Comparison of ENCODE assay signal across 8 mouse cellular contexts in the genomic region with DNA sequence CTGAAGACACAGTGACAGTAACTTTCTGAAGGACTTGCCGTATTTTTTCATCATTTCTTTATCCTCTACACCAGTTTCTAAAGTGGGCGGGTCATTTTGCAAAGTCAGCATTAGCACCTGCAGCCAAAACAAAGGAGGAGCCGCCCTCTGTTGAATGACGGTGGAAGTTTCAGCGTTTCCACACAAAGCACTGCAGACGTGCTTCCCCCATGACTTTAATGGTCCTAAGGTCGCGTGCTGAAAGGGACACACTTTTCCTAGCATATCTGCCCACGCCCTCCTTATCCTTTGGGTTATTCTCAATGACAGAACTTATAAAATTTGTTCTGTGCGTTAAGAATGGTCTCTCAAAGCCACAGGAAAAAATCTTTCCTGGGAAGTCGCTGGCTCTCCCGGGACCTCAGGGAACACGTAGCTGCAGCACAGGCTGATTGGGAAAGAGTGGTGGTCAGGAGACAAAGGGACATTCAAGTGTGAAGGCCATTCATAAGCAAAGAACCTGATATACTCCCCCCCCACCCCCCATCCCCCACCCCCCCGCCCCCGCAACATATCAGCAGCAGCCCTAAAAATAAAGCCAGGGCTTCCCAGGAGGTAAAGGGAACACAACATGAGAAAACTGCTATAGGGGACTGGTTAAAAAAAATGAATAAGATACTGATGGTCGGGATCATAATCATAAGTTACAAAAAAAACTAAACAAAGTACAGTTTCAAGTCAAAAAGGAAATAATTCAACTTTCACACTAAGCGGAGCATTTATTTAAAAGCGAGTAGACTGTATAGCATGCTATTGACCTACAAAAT.
A peak's percentile ranks its signal among the peaks of the same experiment; 100 is the strongest.
DNase-seq lines count a peak whose midpoint lies in the region.

No protein-coding gene starts in this region.

- no peaks in the 10 kb centered on the region for H3K27me3 ChIP-seq in heart, embryonic 10.5 days (ENCODE audit: insufficient read depth, poor library complexity, severe bottlenecking)

- peak overlapping the region; percentile 28 for H3K4me3 ChIP-seq in heart, embryonic 10.5 days

- H3K27ac ChIP-seq in heart, embryonic 10.5 days: peak overlapping the region; percentile 79

- H3K36me3 ChIP-seq in heart, embryonic 10.5 days: no peaks in the 10 kb centered on the region

- no peak for DNase-seq in heart, embryonic 10.5 days (ENCODE audit: low spot score)
- DNase-seq in heart, postnatal 14 days: no peak
- peak; percentile 69 for DNase-seq in embryo, embryonic 10.5 days (ENCODE audit: low spot score)
- DNase-seq in induced T-regulatory cell, adult 2 months (ENCODE audit: low read depth): peak; percentile 38
- peak; percentile 36 for DNase-seq in naive thymus-derived CD4-positive, alpha-beta T cell, adult 2 months (ENCODE audit: low read depth)
- DNase-seq in cerebellum, adult 8-10 months: no peak
- no peak for DNase-seq in urinary bladder, postnatal 36 days (ENCODE audit: low spot score in 2 of 2)
- no peak for DNase-seq in adrenal gland, postnatal 4 days (ENCODE audit: low spot score in 2 of 2)

- H3K4me1 ChIP-seq in heart, embryonic 10.5 days: peaks cover 67% of the 10 kb centered on the region

- intact Hi-C loops in heart, postnatal 14 days (cut with DNase I): no loop called here

- no peaks in the 10 kb centered on the region for H3K9me3 ChIP-seq in heart, embryonic 10.5 days

- 8% methylated on average over 18 of the region's 18 CpGs for WGBS in heart, embryonic 10.5 days

Comparison
In these comparisons a context has a peak if more than half of its experiments do, and no peak if none do; other contexts are left out.
1. DNase-seq: peak in embryo, embryonic 10.5 days (single experiment), induced T-regulatory cell, adult 2 months (single experiment) and naive thymus-derived CD4-positive, alpha-beta T cell, adult 2 months (single experiment); none in heart, embryonic 10.5 days (single experiment), heart, postnatal 14 days (0 of 2), cerebellum, adult 8-10 months (single experiment), urinary bladder, postnatal 36 days (0 of 2) and adrenal gland, postnatal 4 days (0 of 2).